Mouse (Mus musculus) erythroblast, embryonic 14.5 days (primary cell): ENCODE results near the gene Nubp2.

Experiments used
- GATA1 ChIP-seq: IDR thresholded peaks from 2 replicates; pipeline ENCODE4 v1.6.1; 2012; ENCODE audit warnings: low read length, inconsistent platforms, mixed read lengths
- TAL1 ChIP-seq: IDR thresholded peaks from 3 replicates; pipeline ENCODE4 v1.6.1; 2012; ENCODE audit warnings: low read length, inconsistent platforms, mixed read lengths

DNA sequence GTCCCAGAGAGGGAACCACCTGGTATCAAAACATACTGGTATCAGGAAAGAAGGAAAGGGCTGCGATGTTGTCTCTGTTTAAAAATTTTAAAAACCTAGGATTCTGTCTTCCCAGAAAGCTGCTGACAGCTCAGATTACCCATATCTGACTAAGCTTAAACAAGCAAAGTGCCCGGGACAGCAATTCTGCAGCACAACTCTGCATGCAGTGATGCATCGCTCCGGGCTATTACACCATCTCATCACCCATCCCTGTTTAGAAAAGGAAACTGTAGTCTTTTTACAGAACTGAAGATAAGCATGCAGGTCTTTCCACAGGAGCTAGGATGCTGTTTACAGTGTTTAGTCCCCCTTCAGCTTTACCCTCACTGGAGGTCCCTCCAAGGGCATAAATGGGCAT is 48.8 kb upstream of the Nubp2 start:
- TF ChIP-seq GATA1 (no peak), TAL1 (no peak)
